Mouse (Mus musculus) limb, embryonic 14.5 days (tissue): ENCODE results near the gene 1700080O16Rik. TPM values are rescaled to one million over a fixed set of nuclear protein-coding genes. Genes with fewer than 3 reads are reported as not detected.

Experiments used
- ATAC-seq: fragments of 200-750 bp; cut with Nextera tagmentation; 2 replicates; pipeline ENCODE4 v1.8.0; 2017; ENCODE audit warnings: low read depth, moderate number of reproducible peaks, moderate TSS enrichment; ENCODE audit not compliant: low FRiP score
- DNase-seq: peaks from one replicate; pipeline ENCODE4 v3.0.0-alpha.2; 2015; ENCODE audit warnings: low spot score
- H3K27ac ChIP-seq: fragments of 300-500 bp; sonication (generic); replicated peaks from 2 replicates; pipeline ENCODE4 v1.5.1; 2014; ENCODE audit warnings: low read depth, mild to moderate bottlenecking, low read length, moderate library complexity, mixed read lengths
- H3K27me3 ChIP-seq: fragments of 300-500 bp; sonication (generic); 2 replicates; pipeline ENCODE4 v1.6.1; 2014; ENCODE audit warnings: low read length, mixed read lengths; ENCODE audit not compliant: control insufficient read depth, insufficient read depth
- H3K36me3 ChIP-seq: fragments of 300-500 bp; sonication (generic); 2 replicates; pipeline ENCODE4 v1.6.1; 2014; ENCODE audit warnings: mild to moderate bottlenecking, low read length, moderate library complexity, mixed read lengths; ENCODE audit not compliant: control insufficient read depth, insufficient read depth
- H3K4me1 ChIP-seq: fragments of 300-500 bp; sonication (generic); 2 replicates; pipeline ENCODE4 v1.6.1; 2014; ENCODE audit warnings: antibody characterized with exemption, low read length, mixed read lengths; ENCODE audit not compliant: control insufficient read depth, insufficient read depth
- H3K4me2 ChIP-seq: fragments of 300-500 bp; sonication (generic); replicated peaks from 2 replicates; pipeline ENCODE4 v1.6.1; 2014; ENCODE audit warnings: low read depth, mild to moderate bottlenecking, low read length, moderate library complexity; ENCODE audit not compliant: severe bottlenecking
- H3K4me3 ChIP-seq: fragments of 300-500 bp; sonication (generic); replicated peaks from 2 replicates; pipeline ENCODE4 v1.5.1; 2014; ENCODE audit warnings: low read length
- H3K9ac ChIP-seq: fragments of 300-500 bp; sonication (generic); 2 replicates; pipeline ENCODE4 v1.6.1; 2014; ENCODE audit warnings: mild to moderate bottlenecking, low read depth, low read length, moderate library complexity; ENCODE audit not compliant: severe bottlenecking
- H3K9me3 ChIP-seq: fragments of 300-500 bp; sonication (generic); 2 replicates; pipeline ENCODE4 v1.6.1; 2016; ENCODE audit warnings: low read length; ENCODE audit not compliant: control insufficient read depth
- POLR2A ChIP-seq: fragments of 200-500 bp; IDR thresholded peaks from 2 replicates; pipeline ENCODE4 v1.8.0; 2012; ENCODE audit warnings: inconsistent platforms, mild to moderate bottlenecking, moderate library complexity, borderline replicate concordance; ENCODE audit not compliant: insufficient read depth, insufficient read length; ENCODE audit errors: extremely low read depth
- WGBS: fragments of 180-500 bp; shearing (Covaris S2); extraction: QIAGEN DNeasy Blood & Tissue Kit; methylation state at CpG from one replicate; pipeline ENCODE4 v1.1.7; 2014; 5-methylcytosine and 5-hydroxymethylcytosine counted together
- polyA plus RNA-seq, 2 experiments: library from polyadenylated mRNA; depleted of rRNA in 1 of 2; stranded (reverse) in 1 of 2; unstranded in 1 of 2; fragments of >200 nt; fragmentation: Nextera tagmentation in 1 of 2; extraction: Ambion mirVana in 1 of 2; gene quantifications; 2 replicates each; pipeline versions ENCODE4 v1.2.1 to v1.2.3; 2012 to 2014

The 1700080O16Rik gene
- polyA plus RNA-seq, 2 experiments = not detected

- ATAC-seq = peak; percentile 68
- H3K36me3 ChIP-seq = no peaks in the 10 kb centered on the region
- DNase-seq = peak; percentile 71
- no peaks in the 10 kb centered on the region for H3K9me3 ChIP-seq
- H3K4me3 ChIP-seq = no peak overlapping the region
- WGBS = 71% methylated on average over 3 of the region's 3 CpGs
- H3K9ac ChIP-seq = no peak overlapping the region
- H3K4me1 ChIP-seq = no peaks in the 10 kb centered on the region; the same call in 1 of the 2 replicates
- TF ChIP-seq POLR2A = no peak
- H3K4me2 ChIP-seq = no peak overlapping the region
- no peaks in the 10 kb centered on the region for H3K27me3 ChIP-seq
- H3K27ac ChIP-seq = no peak overlapping the region
Measured at GRCm38 (mm10) chrX:51948071-51948470, 24.5 kb downstream of the 1700080O16Rik start.

GRCm38 (mm10) chrX:51938076-51938475 is 34.5 kb downstream of the 1700080O16Rik start:
- no peak for DNase-seq
- H3K4me1 ChIP-seq = no peaks in the 10 kb centered on the region
- H3K27ac ChIP-seq = no peak overlapping the region
- ATAC-seq = no peak
- 71% methylated on average over 5 of the region's 5 CpGs for WGBS
- no peaks in the 10 kb centered on the region for H3K36me3 ChIP-seq
- H3K9ac ChIP-seq = no peak overlapping the region
- H3K9me3 ChIP-seq = no peaks in the 10 kb centered on the region
- H3K4me2 ChIP-seq = no peak overlapping the region
- no peak overlapping the region for H3K4me3 ChIP-seq
- H3K27me3 ChIP-seq = no peaks in the 10 kb centered on the region
- TF ChIP-seq POLR2A = no peak

GRCm38 (mm10) chrX:51919091-51919490 is 53.5 kb downstream of the 1700080O16Rik start:
- H3K9ac ChIP-seq = no peak overlapping the region
- H3K4me1 ChIP-seq = no peaks in the 10 kb centered on the region
- no peak overlapping the region for H3K27ac ChIP-seq
- no peak overlapping the region for H3K4me2 ChIP-seq
- no peak for DNase-seq
- TF ChIP-seq POLR2A = no peak
- 84% methylated on average over 4 of the region's 4 CpGs for WGBS
- H3K36me3 ChIP-seq = no peaks in the 10 kb centered on the region
- ATAC-seq = no peak
- no peak overlapping the region for H3K4me3 ChIP-seq
- no peaks in the 10 kb centered on the region for H3K9me3 ChIP-seq
- no peaks in the 10 kb centered on the region for H3K27me3 ChIP-seq

Other genes starting within 250 kb of the 1700080O16Rik start
- 0.01 and 0.03 TPM in 2 replicates for gene Usp26, start 171.5 kb downstream of the 1700080O16Rik start, polyA plus RNA-seq (2012; rRNA removed)
- gene Usp26, start 171.5 kb downstream of the 1700080O16Rik start, polyA plus RNA-seq (2014; fragmentation: Nextera tagmentation; extraction: Ambion mirVana) = 0.06 TPM in 1 of 2 replicates, not detected in the other
- 81.8 and 90.0 TPM in 2 replicates for gene Gpc4, start 192.5 kb upstream of the 1700080O16Rik start, polyA plus RNA-seq (2012; rRNA removed)
- gene Gpc4, start 192.5 kb upstream of the 1700080O16Rik start, polyA plus RNA-seq (2014; fragmentation: Nextera tagmentation; extraction: Ambion mirVana) = 88.5 and 95.1 TPM in 2 replicates